Mouse (Mus musculus): ENCODE results near the gene Cct2. TPM values are rescaled to one million over a fixed set of nuclear protein-coding genes. Genes with fewer than 3 reads are reported as not detected.

Cct2 gene
- total RNA-seq, 2 experiments from 2014 or later = 254 to 257 TPM

Other genes starting within 250 kb of the Cct2 start
- gene Myrfl, start 166.9 kb downstream of the Cct2 start, total RNA-seq (2021) = under 1 TPM in 1 of 2 experiments, not detected in 1; 0.10 TPM
- gene Rab3ip, start 113.0 kb downstream of the Cct2 start, total RNA-seq (2021) = 10 to 100 TPM; 35.4 to 51.5 TPM
- not detected for gene Gm10271, start 91.2 kb downstream of the Cct2 start, total RNA-seq (2021)
- gene Best3, start 77.5 kb downstream of the Cct2 start, total RNA-seq (2021) = under 1 TPM; 0.23 to 0.33 TPM
- not detected for gene Lrrc10, start 18.5 kb downstream of the Cct2 start, total RNA-seq (2021)
- gene Frs2, start 84.7 kb upstream of the Cct2 start, total RNA-seq (2021) = 10 to 100 TPM; 26.5 to 28.4 TPM
- gene Yeats4, start 160.7 kb upstream of the Cct2 start, total RNA-seq (2021) = 10 to 100 TPM; 38.9 to 42.3 TPM
- not detected for gene 9530003J23Rik, start 174.9 kb upstream of the Cct2 start, total RNA-seq (2021)
- 100 to 1,000 TPM in 1 of 2 experiments, 10 to 100 TPM in 1; 79.4 to 184 TPM for gene Lyz2, start 218.5 kb upstream of the Cct2 start, total RNA-seq (2021)
- gene Lyz1, start 229.1 kb upstream of the Cct2 start, total RNA-seq (2021) = 10 to 100 TPM in 1 of 2 experiments, 1 to 10 TPM in 1; 8.8 to 18.2 TPM

Data from adrenal gland, postnatal 36 days (tissue).